Mouse (Mus musculus): ENCODE measurements around the gene Rgs3. TPM values are rescaled to one million over a fixed set of nuclear protein-coding genes. Genes with fewer than 3 reads are reported as not detected.
A peak's percentile ranks its signal among the peaks of the same experiment; 100 is the strongest.

Gene Rgs3
- total RNA-seq, 2 experiments from 2014 or later, result 22.2 to 27.2 TPM

GRCm38 (mm10) chr4:62621880-62622675 lies 62.4 kb downstream of the Rgs3 start:
- intact Hi-C loops (cut with DNase I), result no loop called here
- no peak for DNase-seq (ENCODE audit: low spot score in 2 of 2)

GRCm38 (mm10) chr4:62623251-62624015 lies 63.8 kb downstream of the Rgs3 start:
- no peak for DNase-seq (ENCODE audit: low spot score in 2 of 2)
- intact Hi-C loops (cut with DNase I), result no loop called here

GRCm38 (mm10) chr4:62624679-62625450 lies 65.2 kb downstream of the Rgs3 start:
- intact Hi-C loops (cut with DNase I), result no loop called here
- DNase-seq (ENCODE audit: low spot score in 2 of 2), result peak in 1 of 2 experiments; percentile 28

- intact Hi-C loops (cut with DNase I), result no loop called here
- no peak for DNase-seq (ENCODE audit: low spot score in 2 of 2)
These were observed 65.9 kb downstream of the Rgs3 start for GRCm38 (mm10) chr4:62625451-62626061.

GRCm38 (mm10) chr4:62626228-62627026 lies 66.8 kb downstream of the Rgs3 start:
- intact Hi-C loops (cut with DNase I), result no loop called here
- DNase-seq (ENCODE audit: low spot score in 2 of 2), result no peak

- DNase-seq (ENCODE audit: low spot score in 2 of 2), result no peak
- intact Hi-C loops (cut with DNase I), result no loop called here
These were observed 67.7 kb downstream of the Rgs3 start for GRCm38 (mm10) chr4:62627331-62627730.

GRCm38 (mm10) chr4:62628547-62628946 lies 68.9 kb downstream of the Rgs3 start:
- intact Hi-C loops (cut with DNase I), result no loop called here
- no peak for DNase-seq (ENCODE audit: low spot score in 2 of 2)

GRCm38 (mm10) chr4:62629461-62629860 lies 69.8 kb downstream of the Rgs3 start:
- intact Hi-C loops (cut with DNase I), result no loop called here
- DNase-seq (ENCODE audit: low spot score in 2 of 2), result no peak

- intact Hi-C loops (cut with DNase I), result no loop called here
- no peak for DNase-seq (ENCODE audit: low spot score in 2 of 2)
These were observed 70.3 kb downstream of the Rgs3 start for GRCm38 (mm10) chr4:62629905-62630304.

- no peak for DNase-seq (ENCODE audit: low spot score in 2 of 2)
- intact Hi-C loops (cut with DNase I), result no loop called here
These were observed 73.6 kb downstream of the Rgs3 start for GRCm38 (mm10) chr4:62633243-62633642.

- DNase-seq (ENCODE audit: low spot score in 2 of 2), result no peak
These were observed 74.5 kb downstream of the Rgs3 start for GRCm38 (mm10) chr4:62634054-62634591.

GRCm38 (mm10) chr4:62634840-62635239 lies 75.2 kb downstream of the Rgs3 start:
- DNase-seq (ENCODE audit: low spot score in 2 of 2), result no peak
- intact Hi-C loops (cut with DNase I), result no loop called here

More at GRCm38 (mm10) chr4:62634054-62634591, 74.5 kb downstream of the Rgs3 start:
- intact Hi-C loops (cut with DNase I), result no loop called here

GRCm38 (mm10) chr4:62636047-62636446 lies 76.4 kb downstream of the Rgs3 start:
- no peak for DNase-seq (ENCODE audit: low spot score in 2 of 2)
- intact Hi-C loops (cut with DNase I), result no loop called here

- intact Hi-C loops (cut with DNase I), result no loop called here
- DNase-seq (ENCODE audit: low spot score in 2 of 2), result no peak
These were observed 78.4 kb downstream of the Rgs3 start for GRCm38 (mm10) chr4:62637856-62638604.

GRCm38 (mm10) chr4:62640496-62641229 lies 81.0 kb downstream of the Rgs3 start:
- intact Hi-C loops (cut with DNase I), result no loop called here
- DNase-seq (ENCODE audit: low spot score in 2 of 2), result no peak

GRCm38 (mm10) chr4:62641230-62641589 lies 81.6 kb downstream of the Rgs3 start:
- DNase-seq (ENCODE audit: low spot score in 2 of 2), result no peak
- intact Hi-C loops (cut with DNase I), result no loop called here

- intact Hi-C loops (cut with DNase I), result no loop called here
- DNase-seq (ENCODE audit: low spot score in 2 of 2), result no peak
These were observed 82.0 kb downstream of the Rgs3 start for GRCm38 (mm10) chr4:62641656-62642055.
